Mouse (Mus musculus): ENCODE data around the gene 4930579F01Rik. TPM values are rescaled to one million over a fixed set of nuclear protein-coding genes. Genes with fewer than 3 reads are reported as not detected.
A peak's percentile ranks its signal among the peaks of the same experiment; 100 is the strongest.

4930579F01Rik gene
- total RNA-seq, 1 experiment from 2014 or later: 0.24 TPM

GRCm38 (mm10) chr3:138216091-138216490, 22.5 kb upstream of the 4930579F01Rik start:
- no peak for DNase-seq

- peak; percentile 46 for DNase-seq
These were observed 21.9 kb upstream of the 4930579F01Rik start for GRCm38 (mm10) chr3:138215395-138215989.

- DNase-seq: peak; percentile 25
These were observed 18.9 kb upstream of the 4930579F01Rik start for GRCm38 (mm10) chr3:138212431-138212951.

GRCm38 (mm10) chr3:138210432-138211075, 16.9 kb upstream of the 4930579F01Rik start:
- peak; percentile 24 for DNase-seq

- no peak for DNase-seq
These were observed 15.2 kb upstream of the 4930579F01Rik start for GRCm38 (mm10) chr3:138208821-138209220.

- no peak for DNase-seq
These were observed 5.1 kb upstream of the 4930579F01Rik start for GRCm38 (mm10) chr3:138198722-138199068.

- DNase-seq: peak; percentile 89
These were observed 4.5 kb upstream of the 4930579F01Rik start for GRCm38 (mm10) chr3:138197973-138198721.

- no peak for DNase-seq
These were observed 3.9 kb upstream of the 4930579F01Rik start for GRCm38 (mm10) chr3:138197556-138197955.

GRCm38 (mm10) chr3:138197093-138197492, 3.5 kb upstream of the 4930579F01Rik start:
- DNase-seq: no peak

- DNase-seq: no peak
These were observed 1.4 kb downstream of the 4930579F01Rik start for GRCm38 (mm10) chr3:138192260-138192659.

- no peak for DNase-seq
These were observed 7.4 kb downstream of the 4930579F01Rik start for GRCm38 (mm10) chr3:138185995-138186930.

GRCm38 (mm10) chr3:138185290-138185689, 8.3 kb downstream of the 4930579F01Rik start:
- no peak for DNase-seq

- DNase-seq: no peak
These were observed 10.3 kb downstream of the 4930579F01Rik start for GRCm38 (mm10) chr3:138183371-138183770.

- no peak for DNase-seq
These were observed 11.6 kb downstream of the 4930579F01Rik start for GRCm38 (mm10) chr3:138182019-138182418.

- no peak for DNase-seq
These were observed 18.1 kb downstream of the 4930579F01Rik start for GRCm38 (mm10) chr3:138175551-138175950.

GRCm38 (mm10) chr3:138173291-138173690, 20.3 kb downstream of the 4930579F01Rik start:
- DNase-seq: no peak

- no peak for DNase-seq
These were observed 31.0 kb downstream of the 4930579F01Rik start for GRCm38 (mm10) chr3:138162553-138163183.

- no peak for DNase-seq
These were observed 32.0 kb downstream of the 4930579F01Rik start for GRCm38 (mm10) chr3:138161623-138162022.

- DNase-seq: no peak
These were observed 37.0 kb downstream of the 4930579F01Rik start for GRCm38 (mm10) chr3:138156651-138157050.

- DNase-seq: no peak
These were observed 38.6 kb downstream of the 4930579F01Rik start for GRCm38 (mm10) chr3:138155062-138155461.

- DNase-seq: no peak
These were observed 44.8 kb downstream of the 4930579F01Rik start for GRCm38 (mm10) chr3:138148811-138149210.

Measured in adrenal gland, postnatal 25 days (tissue).